9 mouse cellular contexts compared by ENCODE assay signal in the genomic region with DNA sequence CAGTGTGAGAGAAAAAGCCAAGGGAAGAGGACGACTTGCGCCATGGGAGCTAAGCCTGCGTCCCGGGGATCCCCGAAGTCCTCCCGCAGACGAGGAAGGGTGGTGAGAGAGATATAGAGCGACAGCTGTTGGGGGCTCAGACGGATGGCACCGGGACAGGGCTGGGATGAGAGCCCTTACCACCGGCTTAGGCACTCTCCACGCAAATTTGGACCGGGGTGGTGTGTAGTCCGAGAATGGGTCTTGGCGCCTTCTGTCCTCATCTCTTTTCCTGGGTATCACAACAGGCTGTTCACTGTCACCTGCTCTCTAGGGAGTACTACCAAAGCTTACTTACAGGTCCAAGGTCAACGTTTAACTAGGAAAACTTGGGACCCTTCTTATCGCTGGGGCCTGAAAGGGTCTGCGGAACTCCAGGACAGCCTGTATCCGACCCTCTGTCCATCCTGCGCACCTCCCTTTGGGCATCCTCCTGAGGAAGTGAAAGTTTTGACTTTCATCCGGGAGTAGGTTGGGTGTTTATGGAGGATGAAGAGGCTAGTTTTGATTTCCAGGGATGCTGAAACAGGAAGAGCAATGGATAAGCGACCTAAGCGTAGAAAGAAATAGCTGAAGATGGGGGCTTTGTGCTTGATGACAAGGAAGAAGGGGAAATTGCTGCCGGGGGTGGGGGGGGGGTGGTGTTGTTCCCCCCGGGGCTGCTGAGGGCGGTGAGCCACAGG. TPM values are rescaled to one million over a fixed set of nuclear protein-coding genes. Genes with fewer than 3 reads are reported as not detected.
DNase-seq lines count a peak whose midpoint lies in the region; ATAC-seq and TF ChIP-seq lines count a peak whose summit lies in the region.
"Had no signal": no experiment of that assay in that cellular context is flagged by ENCODE, and none has a peak within 500 bp of the region (broad histone marks: within the 10 kb centered on the region; RNA-seq: fewer than 3 reads in every experiment).

No protein-coding gene starts in this region.

- no peak for TF ChIP-seq CTCF in lung, postnatal 0 days (IDR thresholded peaks at IDR 0.05)
- no peak for TF ChIP-seq CTCF in cortical plate, adult 2 months (IDR thresholded peaks at IDR 0.05; ENCODE audit: extremely low read depth, insufficient read depth, low read length)

- no peaks in the 10 kb centered on the region for H3K4me1 ChIP-seq in lung, postnatal 0 days (ENCODE audit: insufficient read depth, low read depth, low read length)
- no peaks in the 10 kb centered on the region for H3K4me1 ChIP-seq in cortical plate, adult 2 months (ENCODE audit: control insufficient read depth, insufficient read depth, low read length)
- peaks cover 5% of the 10 kb centered on the region; the same call in 1 of the 2 replicates for H3K4me1 ChIP-seq in intestine, embryonic 14.5 days (replicated peaks; ENCODE audit: control insufficient read depth, insufficient read depth, low read length)
- H3K4me1 ChIP-seq in neural tube, embryonic 11.5 days (ENCODE audit: control insufficient read depth, insufficient read depth, low read length), result peaks cover 2% of the 10 kb centered on the region; the same call in 1 of the 2 replicates

- TF ChIP-seq POLR2A in cortical plate, adult 2 months (IDR thresholded peaks at IDR 0.05; ENCODE audit: extremely low read depth, insufficient read depth, low read length), result no peak

- no peaks in the 10 kb centered on the region for H3K9me3 ChIP-seq in lung, postnatal 0 days (ENCODE audit: low read length)
- no peaks in the 10 kb centered on the region for H3K9me3 ChIP-seq in intestine, embryonic 14.5 days (ENCODE audit: control insufficient read depth, low read length)
- no peaks in the 10 kb centered on the region for H3K9me3 ChIP-seq in neural tube, embryonic 11.5 days (ENCODE audit: control insufficient read depth, low read length)

- 2% methylated on average over 26 of the region's 26 CpGs for WGBS in lung, postnatal 0 days
- WGBS in intestine, embryonic 14.5 days, result under 1% methylated on average over 26 of the region's 26 CpGs
- under 1% methylated on average over 26 of the region's 26 CpGs for WGBS in neural tube, embryonic 11.5 days

- no peak for ATAC-seq in lung, postnatal 0 days
- peak; percentile 58 for ATAC-seq in intestine, embryonic 14.5 days (replicated peaks; ENCODE audit: low FRiP score, low TSS enrichment, low read depth)
- peak; percentile 45 for ATAC-seq in neural tube, embryonic 11.5 days (ENCODE audit: insufficient read depth, low FRiP score, low TSS enrichment)

- peaks cover 18% of the 10 kb centered on the region; the same call in 1 of the 2 replicates for H3K27me3 ChIP-seq in lung, postnatal 0 days (replicated peaks; ENCODE audit: insufficient read depth, low read length)
- H3K27me3 ChIP-seq in intestine, embryonic 14.5 days (replicated peaks; ENCODE audit: control insufficient read depth, insufficient read depth, low read length), result peaks cover 10% of the 10 kb centered on the region
- H3K27me3 ChIP-seq in neural tube, embryonic 11.5 days (ENCODE audit: control insufficient read depth, insufficient read depth, low read length), result peaks cover 3% of the 10 kb centered on the region; the same call in 1 of the 2 replicates

- H3K4me2 ChIP-seq in lung, postnatal 0 days (replicated peaks; ENCODE audit: low read depth, low read length), result peak overlapping the region; percentile 58
- H3K4me2 ChIP-seq in intestine, embryonic 14.5 days (ENCODE audit: low read length), result peak overlapping the region; percentile 56
- H3K4me2 ChIP-seq in neural tube, embryonic 11.5 days (ENCODE audit: low read depth), result peak overlapping the region; percentile 77

- no peak for DNase-seq in lung, postnatal 0 days (ENCODE audit: low spot score)
- DNase-seq in lung, adult 18-20 months, result no peak
- peak; percentile 67 for DNase-seq in intestine, embryonic 14.5 days (ENCODE audit: low spot score)
- peak; percentile 49 for DNase-seq in neural tube, embryonic 11.5 days (ENCODE audit: low spot score)
- DNase-seq in left cerebral cortex, adult 11 months (ENCODE audit: low spot score), result no peak
- no peak for DNase-seq in testis, postnatal 14 days (ENCODE audit: low spot score)
- DNase-seq in adrenal gland, postnatal 36 days, result no peak

- no peaks in the 10 kb centered on the region for H3K36me3 ChIP-seq in lung, postnatal 0 days (ENCODE audit: insufficient read depth, low read length)
- H3K36me3 ChIP-seq in intestine, embryonic 14.5 days (ENCODE audit: control insufficient read depth, insufficient read depth, low read length), result no peaks in the 10 kb centered on the region
- no peaks in the 10 kb centered on the region for H3K36me3 ChIP-seq in neural tube, embryonic 11.5 days (ENCODE audit: control insufficient read depth, insufficient read depth, low read length)

- H3K4me3 ChIP-seq in lung, postnatal 0 days (ENCODE audit: low read depth, low read length), result peak overlapping the region; percentile 38
- H3K4me3 ChIP-seq in cortical plate, adult 2 months (ENCODE audit: insufficient read depth, low read length), result peak overlapping the region; percentile 49
- peak overlapping the region; percentile 64 for H3K4me3 ChIP-seq in intestine, embryonic 14.5 days (ENCODE audit: low read depth, low read length)
- peak overlapping the region; percentile 54 for H3K4me3 ChIP-seq in neural tube, embryonic 11.5 days (ENCODE audit: low read depth, low read length)

- no peak overlapping the region for H3K9ac ChIP-seq in lung, postnatal 0 days (replicated peaks; ENCODE audit: low read depth)
- peak overlapping the region; percentile 62 for H3K9ac ChIP-seq in intestine, embryonic 14.5 days (ENCODE audit: low read length)
- H3K9ac ChIP-seq in neural tube, embryonic 11.5 days (ENCODE audit: low read length), result peak overlapping the region; percentile 57

- no peak overlapping the region for H3K27ac ChIP-seq in lung, postnatal 0 days (ENCODE audit: low read length)
- no peak overlapping the region for H3K27ac ChIP-seq in cortical plate, adult 2 months (ENCODE audit: insufficient read depth, low read length)
- peak overlapping the region; percentile 2; the same call in 1 of the 2 replicates for H3K27ac ChIP-seq in intestine, embryonic 14.5 days (ENCODE audit: low read depth)
- no peak overlapping the region for H3K27ac ChIP-seq in neural tube, embryonic 11.5 days (ENCODE audit: low read depth, low read length)

- TF ChIP-seq EP300 in lung, postnatal 0 days (IDR thresholded peaks at IDR 0.05), result no peak

RNA-seq across cellular contexts. Expression of a gene that starts 19.8 kb away (rescaled TPM):
- polyA plus RNA-seq in lung, postnatal 0 days (2015; fragmentation: Nextera tagmentation; extraction: Ambion mirVana), result 0.78 and 0.82 TPM in 2 replicates
- polyA plus RNA-seq in cortical plate, adult 2 months (2012; rRNA removed), result 10.3 and 11.1 TPM in 2 replicates
- polyA plus RNA-seq in intestine, embryonic 14.5 days (2014; fragmentation: Nextera tagmentation; extraction: Ambion mirVana), result 4.2 and 4.9 TPM in 2 replicates
- polyA plus RNA-seq in neural tube, embryonic 11.5 days (2014; fragmentation: Nextera tagmentation; extraction: Ambion mirVana), result 2.7 and 2.9 TPM in 2 replicates
- under 1 TPM; 0.07 to 0.16 TPM for total RNA-seq in adrenal gland, postnatal 36 days (2021)
- polyA plus RNA-seq: erythroblast, embryonic 14.5 days had no signal

Comparison
In these comparisons a context has a peak if more than half of its experiments do, and no peak if none do; other contexts are left out.
1. DNase-seq: peak in intestine, embryonic 14.5 days (single experiment) and neural tube, embryonic 11.5 days (single experiment); none in lung, postnatal 0 days (single experiment), lung, adult 18-20 months (0 of 2), left cerebral cortex, adult 11 months (single experiment), testis, postnatal 14 days (single experiment) and adrenal gland, postnatal 36 days (0 of 2).
2. Peak in every context shown above with its lines, with median percentiles within 50 percentile points of each other: H3K4me2 ChIP-seq and H3K4me3 ChIP-seq.